ENCODE assay signal across 26 mouse cellular contexts in the genomic region with DNA sequence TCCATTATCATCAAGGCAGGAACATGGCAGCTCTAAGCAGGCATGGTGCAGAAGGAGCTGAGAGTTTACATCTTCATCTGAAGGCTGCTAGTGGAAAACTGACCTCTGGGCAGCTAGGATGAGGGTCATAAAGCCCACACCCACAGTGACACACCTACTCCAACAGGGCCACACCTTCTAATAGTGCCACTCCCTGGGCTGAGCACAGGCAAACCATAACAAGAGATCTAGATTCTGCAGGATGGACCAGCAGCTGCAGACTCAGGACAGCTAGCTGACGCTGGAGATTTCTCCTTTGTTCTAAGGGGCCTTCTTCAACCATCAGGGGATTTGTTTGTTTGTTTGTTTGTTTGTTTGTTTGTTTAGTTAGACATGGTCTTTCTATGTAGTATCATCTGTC.
A peak's percentile ranks its signal among the peaks of the same experiment; 100 is the strongest.
DNase-seq lines count a peak whose midpoint lies in the region; ATAC-seq and TF ChIP-seq lines count a peak whose summit lies in the region.
"Had no signal": no experiment of that assay in that cellular context is flagged by ENCODE, and none has a peak within 500 bp of the region (broad histone marks: within the 10 kb centered on the region; RNA-seq: fewer than 3 reads in every experiment).

No protein-coding gene starts in this region.

- H3K36me3 ChIP-seq in liver, embryonic 11.5 days (ENCODE audit: control insufficient read depth, insufficient read depth, low read length): no peaks in the 10 kb centered on the region
- no peaks in the 10 kb centered on the region for H3K36me3 ChIP-seq in intestine, embryonic 16.5 days (ENCODE audit: control insufficient read depth, insufficient read depth, low read length)
- no peaks in the 10 kb centered on the region for H3K36me3 ChIP-seq in liver, embryonic 14.5 days (replicated peaks; ENCODE audit: control insufficient read depth, insufficient read depth, low read depth)
- no peaks in the 10 kb centered on the region for H3K36me3 ChIP-seq in liver, postnatal 0 days (replicated peaks; ENCODE audit: insufficient read depth, low read length)
- H3K36me3 ChIP-seq: heart, embryonic 15.5 days had no signal

- H3K27ac ChIP-seq in liver, embryonic 11.5 days (ENCODE audit: low read depth, low read length): no peak overlapping the region
- no peak overlapping the region for H3K27ac ChIP-seq in intestine, embryonic 16.5 days (ENCODE audit: low read length)
- no peak overlapping the region for H3K27ac ChIP-seq in liver, embryonic 14.5 days
- H3K27ac ChIP-seq in liver, postnatal 0 days (ENCODE audit: low read depth): no peak overlapping the region
- H3K27ac ChIP-seq: gastrocnemius, adult 2 months; heart, embryonic 15.5 days; hindbrain, embryonic 14.5 days; hindbrain, postnatal 0 days had no signal

- DNase-seq in liver: peak; percentile 20
- DNase-seq in liver, embryonic 11.5 days (ENCODE audit: low spot score): no peak
- no peak for DNase-seq in liver, embryonic 14.5 days (ENCODE audit: low read depth in 3 of 3, low spot score in 3 of 3)
- DNase-seq in liver, postnatal 0 days: no peak
- no peak for DNase-seq in frontal cortex, postnatal 10 days (ENCODE audit: low spot score in 2 of 2)
- no peak for DNase-seq in left cerebral cortex, adult 9 months (ENCODE audit: low spot score in 2 of 2)
- DNase-seq: adrenal gland, adult 8-10 months; adrenal gland, postnatal 36 days; cerebellum, adult 18-20 months; cerebellum, adult 9-10 months; cerebellum, postnatal 14 days; forebrain, postnatal 0 days; gastrocnemius, adult 2 months; gastrocnemius, postnatal 14 days; heart, adult 11 months; heart, postnatal 10 days; heart, postnatal 36 days had no signal

- H3K9me3 ChIP-seq in liver, embryonic 11.5 days (ENCODE audit: control insufficient read depth, low read length): no peaks in the 10 kb centered on the region
- no peaks in the 10 kb centered on the region for H3K9me3 ChIP-seq in intestine, embryonic 16.5 days (ENCODE audit: control insufficient read depth, low read length)
- H3K9me3 ChIP-seq in liver, embryonic 14.5 days (ENCODE audit: control insufficient read depth, low read length): no peaks in the 10 kb centered on the region
- no peaks in the 10 kb centered on the region for H3K9me3 ChIP-seq in liver, postnatal 0 days (ENCODE audit: low read length)
- H3K9me3 ChIP-seq: heart, embryonic 15.5 days had no signal

- H3K4me2 ChIP-seq in liver, embryonic 11.5 days: no peak overlapping the region
- no peak overlapping the region for H3K4me2 ChIP-seq in intestine, embryonic 16.5 days (ENCODE audit: low read depth, low read length)
- peak overlapping the region; percentile 31 for H3K4me2 ChIP-seq in liver, embryonic 14.5 days (ENCODE audit: low read depth)
- 0 out of 2 replicates have a peak overlapping the region, but pooled peaks have one; percentile 6 for H3K4me2 ChIP-seq in liver, postnatal 0 days (ENCODE audit: low read depth, low read length)
- H3K4me2 ChIP-seq: heart, embryonic 11.5 days; heart, embryonic 15.5 days; hindbrain, embryonic 14.5 days had no signal

- no peak; the same call in 1 of the 2 replicates for TF ChIP-seq CTCF in liver, embryonic 14.5 days (IDR thresholded peaks at IDR 0.05; ENCODE audit: low read depth)
- no peak for TF ChIP-seq CTCF in liver, postnatal 0 days (IDR thresholded peaks at IDR 0.05; ENCODE audit: low read depth)

- H3K27me3 ChIP-seq in liver, embryonic 11.5 days (replicated peaks; ENCODE audit: control insufficient read depth, insufficient read depth, low read length): no peaks in the 10 kb centered on the region
- no peaks in the 10 kb centered on the region for H3K27me3 ChIP-seq in intestine, embryonic 16.5 days (replicated peaks; ENCODE audit: control insufficient read depth, insufficient read depth, low read length)
- H3K27me3 ChIP-seq in liver, embryonic 14.5 days (ENCODE audit: control insufficient read depth, insufficient read depth, low read length): no peaks in the 10 kb centered on the region; the same call in 1 of the 2 replicates
- H3K27me3 ChIP-seq in liver, postnatal 0 days (ENCODE audit: insufficient read depth, low read length): no peaks in the 10 kb centered on the region
- H3K27me3 ChIP-seq: heart, embryonic 15.5 days had no signal

- no peak overlapping the region for H3K9ac ChIP-seq in liver, embryonic 11.5 days (ENCODE audit: low read depth, low read length)
- no peak overlapping the region for H3K9ac ChIP-seq in intestine, embryonic 16.5 days (ENCODE audit: low read depth, low read length)
- no peak overlapping the region for H3K9ac ChIP-seq in liver, embryonic 14.5 days (replicated peaks)
- H3K9ac ChIP-seq in liver, postnatal 0 days (replicated peaks): no peak overlapping the region
- H3K9ac ChIP-seq: forebrain, postnatal 0 days; heart, embryonic 15.5 days; hindbrain, embryonic 14.5 days had no signal

- 84% methylated on average over 1 of the region's 1 CpGs for WGBS in liver, embryonic 11.5 days
- WGBS in intestine, embryonic 16.5 days: 63% methylated on average over 1 of the region's 1 CpGs
- WGBS in liver, embryonic 14.5 days (ENCODE audit: insufficient replicate concordance): 70% methylated on average over 1 of the region's 1 CpGs
- whole genome bisulfite sequencing in liver, postnatal 0 days (ENCODE audit: insufficient replicate concordance): 67% methylated on average over 1 of the region's 1 CpGs

- peaks cover 3% of the 10 kb centered on the region for H3K4me1 ChIP-seq in liver, embryonic 11.5 days (replicated peaks; ENCODE audit: control insufficient read depth, insufficient read depth, low read length)
- peaks cover 7% of the 10 kb centered on the region for H3K4me1 ChIP-seq in intestine, embryonic 16.5 days (ENCODE audit: control insufficient read depth, insufficient read depth, low read length)
- H3K4me1 ChIP-seq in liver, embryonic 14.5 days (replicated peaks; ENCODE audit: control insufficient read depth in 2 of 2, insufficient read depth in 2 of 2, low read length in 1 of 2): peaks cover 12 to 14% of the 10 kb centered on the region in 2 experiments
- peaks cover 8% of the 10 kb centered on the region; the same call in 1 of the 2 replicates for H3K4me1 ChIP-seq in liver, postnatal 0 days (ENCODE audit: insufficient read depth)
- H3K4me1 ChIP-seq: heart, embryonic 15.5 days had no signal

- TF ChIP-seq EP300 in liver, embryonic 14.5 days (IDR thresholded peaks at IDR 0.05; ENCODE audit: low read depth): no peak
- no peak for TF ChIP-seq EP300 in liver, postnatal 0 days (IDR thresholded peaks at IDR 0.05; ENCODE audit: low read depth)

- H3K4me3 ChIP-seq in liver, embryonic 11.5 days (ENCODE audit: low read depth, low read length): no peak overlapping the region
- H3K4me3 ChIP-seq in intestine, embryonic 16.5 days (ENCODE audit: low read length): no peak overlapping the region
- no peak overlapping the region for H3K4me3 ChIP-seq in liver, embryonic 14.5 days (ENCODE audit: insufficient read depth in 1 of 2, low read depth in 2 of 2, low read length in 2 of 2)
- no peak overlapping the region for H3K4me3 ChIP-seq in liver, postnatal 0 days (ENCODE audit: low read depth, low read length)
- H3K4me3 ChIP-seq: gastrocnemius, adult 2 months; heart, embryonic 15.5 days had no signal

- no peak for ATAC-seq in liver, embryonic 11.5 days (replicated peaks; ENCODE audit: low FRiP score)
- peak; percentile 53 for ATAC-seq in intestine, embryonic 16.5 days
- ATAC-seq in liver, embryonic 14.5 days (ENCODE audit: insufficient read depth): peak; percentile 59; the same call in 1 of the 2 replicates
- ATAC-seq in liver, postnatal 0 days: no peak
- no peak for ATAC-seq in frontal cortex, adult (ENCODE audit: low TSS enrichment)
- ATAC-seq: activated CD4-positive, CD25-positive, alpha-beta regulatory T cell, adult 4 months; CD4-positive, CD25-positive, alpha-beta regulatory T cell, adult 4 months; forebrain, embryonic 14.5 days; forebrain, postnatal 0 days; hindbrain, postnatal 0 days had no signal

Comparison
In these comparisons a context has a peak if more than half of its experiments do, and no peak if none do; other contexts are left out.
1. ATAC-seq: peak in intestine, embryonic 16.5 days (single experiment) and liver, embryonic 14.5 days (single experiment); none in liver, embryonic 11.5 days (single experiment), liver, postnatal 0 days (single experiment) and frontal cortex, adult (single experiment).
2. H3K4me2 ChIP-seq: peak in liver, embryonic 14.5 days (single experiment) and liver, postnatal 0 days (single experiment); none in liver, embryonic 11.5 days (single experiment) and intestine, embryonic 16.5 days (single experiment).